Mouse (Mus musculus): ENCODE measurements around the gene Mrpl55. TPM values are rescaled to one million over a fixed set of nuclear protein-coding genes. Genes with fewer than 3 reads are reported as not detected.
"Not testable (repeated sequence)": the region's sequence is repeated elsewhere in the genome, so short reads cannot be mapped to it uniquely, and the experiment has no call there.

The Mrpl55 gene
- total and polyA plus RNA-seq, 2 experiments: 25.1 to 37.7 TPM

GRCm38 (mm10) chr11:59210020-59210419 is 7.7 kb downstream of the Mrpl55 start:
- no peak overlapping the region for H3K4me3 ChIP-seq (ENCODE audit: insufficient read depth, low read depth, low read length)
- no peak for DNase-seq (ENCODE audit: extremely low read depth, low read depth, low spot score)
- peaks cover 18% of the 10 kb centered on the region for H3K4me1 ChIP-seq (ENCODE audit: control insufficient read depth, insufficient read depth, low read length)
- TF ChIP-seq CTCF (IDR thresholded peaks at IDR 0.05; ENCODE audit: low read depth, low read length) (no peak), POLR2A (IDR thresholded peaks at IDR 0.05; ENCODE audit: extremely low read depth, insufficient read depth, low read length) (no peak)
- no peak overlapping the region for H3K9ac ChIP-seq (ENCODE audit: low read depth, low read length)
- peaks cover 19% of the 10 kb centered on the region; the same call in 1 of the 2 replicates for H3K79me2 ChIP-seq (ENCODE audit: control insufficient read depth, insufficient read depth, low read length)
- H3K36me3 ChIP-seq (ENCODE audit: control insufficient read depth, insufficient read depth, low read length): peaks cover 30% of the 10 kb centered on the region
- 69% methylated on average over 4 of the region's 4 CpGs for WGBS
- H3K27ac ChIP-seq (replicated peaks; ENCODE audit: insufficient read depth, low read depth, low read length): no peak overlapping the region
- H3K27me3 ChIP-seq (ENCODE audit: control insufficient read depth, insufficient read depth, low read length): no peaks in the 10 kb centered on the region

DNA sequence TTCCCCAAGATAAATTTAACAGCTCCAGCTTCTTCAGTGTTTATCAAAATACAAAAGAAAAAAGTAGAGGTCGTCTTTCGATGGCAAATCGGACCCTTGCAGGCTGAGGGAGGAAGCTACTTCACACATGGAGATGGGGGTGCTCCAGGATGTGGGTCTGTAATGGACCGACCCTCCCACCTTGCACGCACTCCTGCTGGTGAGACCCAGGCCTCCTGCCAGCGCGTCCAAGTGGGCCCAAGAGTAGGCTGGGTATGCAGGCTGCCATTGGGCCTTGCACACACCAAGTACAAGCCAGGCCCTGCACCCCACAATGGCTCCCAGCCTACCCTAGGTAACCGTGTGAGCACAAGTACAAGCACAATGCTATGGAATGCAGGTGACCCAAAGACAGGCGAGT is 9.3 kb downstream of the Mrpl55 start:
- not testable (repeated sequence) for H3K27me3 ChIP-seq (ENCODE audit: control insufficient read depth, insufficient read depth, low read length); H3K4me3 ChIP-seq (ENCODE audit: insufficient read depth, low read depth, low read length); H3K9ac ChIP-seq (ENCODE audit: low read depth, low read length); H3K27ac ChIP-seq (replicated peaks; ENCODE audit: insufficient read depth, low read depth, low read length); DNase-seq (ENCODE audit: extremely low read depth, low read depth, low spot score)
- H3K79me2 ChIP-seq (ENCODE audit: control insufficient read depth, insufficient read depth, low read length): peaks cover 30% of the 10 kb centered on the region
- peaks cover 27% of the 10 kb centered on the region for H3K4me1 ChIP-seq (ENCODE audit: control insufficient read depth, insufficient read depth, low read length)
- peaks cover 23% of the 10 kb centered on the region for H3K36me3 ChIP-seq (ENCODE audit: control insufficient read depth, insufficient read depth, low read length)
- WGBS: 90% methylated on average over 9 of the region's 9 CpGs

DNA sequence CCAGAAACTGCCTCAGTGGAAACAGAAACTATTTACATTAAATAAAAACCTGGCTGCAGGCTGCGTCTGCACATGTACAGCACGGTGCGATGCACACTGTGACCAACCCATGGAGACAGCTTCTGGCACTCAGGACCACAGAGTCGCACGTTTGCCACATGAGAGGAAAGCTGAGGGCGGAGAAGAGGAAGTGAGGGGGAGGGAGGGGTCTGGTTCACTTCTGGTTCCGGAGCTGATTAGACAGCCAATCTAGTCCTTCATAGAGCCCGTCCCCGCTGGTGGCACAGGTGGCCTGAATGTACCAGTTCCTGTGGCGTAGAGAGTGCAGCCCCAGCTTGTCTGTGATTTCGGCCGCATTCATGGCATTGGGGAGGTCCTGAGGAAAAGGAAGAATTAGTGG is 10.0 kb downstream of the Mrpl55 start:
- not testable (repeated sequence) for DNase-seq (ENCODE audit: extremely low read depth, low read depth, low spot score); H3K4me3 ChIP-seq (ENCODE audit: insufficient read depth, low read depth, low read length); H3K27ac ChIP-seq (replicated peaks; ENCODE audit: insufficient read depth, low read depth, low read length); H3K9ac ChIP-seq (ENCODE audit: low read depth, low read length); H3K27me3 ChIP-seq (ENCODE audit: control insufficient read depth, insufficient read depth, low read length)
- 69% methylated on average over 12 of the region's 12 CpGs for WGBS
- Histone ChIP-seq H3K4me1 (ENCODE audit: control insufficient read depth, insufficient read depth, low read length) (peaks cover 31% of the 10 kb centered on the region), H3K79me2 (ENCODE audit: control insufficient read depth, insufficient read depth, low read length) (peaks cover 36% of the 10 kb centered on the region), H3K36me3 (ENCODE audit: control insufficient read depth, insufficient read depth, low read length) (peaks cover 23% of the 10 kb centered on the region)

DNA sequence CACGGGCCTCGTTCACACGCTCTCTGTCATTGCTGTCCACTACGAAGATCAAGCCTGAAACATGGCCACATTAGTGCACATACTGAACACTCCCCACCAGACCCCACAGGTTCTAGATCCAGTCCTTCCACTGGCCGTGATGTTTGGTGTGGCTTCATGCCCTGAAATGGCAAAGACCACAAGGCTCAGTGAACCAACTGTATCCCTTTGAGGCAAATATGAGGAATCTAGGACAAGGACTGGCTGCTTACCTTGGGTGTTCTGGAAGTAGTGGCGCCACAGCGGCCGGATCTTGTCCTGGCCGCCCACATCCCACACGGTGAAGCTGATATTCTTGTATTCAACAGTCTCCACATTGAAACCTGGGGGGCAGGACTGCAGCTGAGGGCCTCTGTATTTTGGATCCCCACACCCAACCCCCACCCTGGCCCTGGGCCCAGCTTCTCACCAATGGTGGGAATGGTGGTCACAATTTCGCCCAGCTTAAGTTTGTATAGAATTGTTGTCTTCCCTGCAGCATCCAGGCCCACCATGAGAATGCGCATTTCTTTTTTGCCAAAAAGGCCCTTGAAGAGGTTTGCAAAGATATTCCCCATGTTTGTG is 10.7 kb downstream of the Mrpl55 start:
- Histone ChIP-seq H3K27ac (replicated peaks; ENCODE audit: insufficient read depth, low read depth, low read length) (no peak overlapping the region), H3K79me2 (ENCODE audit: control insufficient read depth, insufficient read depth, low read length) (peaks cover 43% of the 10 kb centered on the region), H3K4me3 (ENCODE audit: insufficient read depth, low read depth, low read length) (no peak overlapping the region), H3K36me3 (ENCODE audit: control insufficient read depth, insufficient read depth, low read length) (peaks cover 23% of the 10 kb centered on the region), H3K27me3 (ENCODE audit: control insufficient read depth, insufficient read depth, low read length) (no peaks in the 10 kb centered on the region), H3K4me1 (ENCODE audit: control insufficient read depth, insufficient read depth, low read length) (peaks cover 32% of the 10 kb centered on the region), H3K9ac (ENCODE audit: low read depth, low read length) (no peak overlapping the region)
- no peak for DNase-seq (ENCODE audit: extremely low read depth, low read depth, low spot score)
- TF ChIP-seq CTCF (IDR thresholded peaks at IDR 0.05; ENCODE audit: low read depth, low read length): no peak
- TF ChIP-seq POLR2A (IDR thresholded peaks at IDR 0.05; ENCODE audit: extremely low read depth, insufficient read depth, low read length): no peak
- WGBS: 78% methylated on average over 12 of the region's 12 CpGs

- Histone ChIP-seq H3K27me3 (ENCODE audit: control insufficient read depth, insufficient read depth, low read length) (no peaks in the 10 kb centered on the region), H3K36me3 (ENCODE audit: control insufficient read depth, insufficient read depth, low read length) (peaks cover 13% of the 10 kb centered on the region; the same call in 1 of the 2 replicates), H3K4me3 (ENCODE audit: insufficient read depth, low read depth, low read length) (no peak overlapping the region), H3K79me2 (ENCODE audit: control insufficient read depth, insufficient read depth, low read length) (peaks cover 75% of the 10 kb centered on the region), H3K4me1 (ENCODE audit: control insufficient read depth, insufficient read depth, low read length) (peaks cover 50% of the 10 kb centered on the region), H3K27ac (replicated peaks; ENCODE audit: insufficient read depth, low read depth, low read length) (no peak overlapping the region), H3K9ac (ENCODE audit: low read depth, low read length) (no peak overlapping the region)
- TF ChIP-seq POLR2A (IDR thresholded peaks at IDR 0.05; ENCODE audit: extremely low read depth, insufficient read depth, low read length) (no peak), CTCF (IDR thresholded peaks at IDR 0.05; ENCODE audit: low read depth, low read length) (no peak)
- no peak for DNase-seq (ENCODE audit: extremely low read depth, low read depth, low spot score)
- WGBS: 73% methylated on average over 3 of the region's 3 CpGs
Observed at GRCm38 (mm10) chr11:59216955-59217354, 14.7 kb downstream of the Mrpl55 start.

DNA sequence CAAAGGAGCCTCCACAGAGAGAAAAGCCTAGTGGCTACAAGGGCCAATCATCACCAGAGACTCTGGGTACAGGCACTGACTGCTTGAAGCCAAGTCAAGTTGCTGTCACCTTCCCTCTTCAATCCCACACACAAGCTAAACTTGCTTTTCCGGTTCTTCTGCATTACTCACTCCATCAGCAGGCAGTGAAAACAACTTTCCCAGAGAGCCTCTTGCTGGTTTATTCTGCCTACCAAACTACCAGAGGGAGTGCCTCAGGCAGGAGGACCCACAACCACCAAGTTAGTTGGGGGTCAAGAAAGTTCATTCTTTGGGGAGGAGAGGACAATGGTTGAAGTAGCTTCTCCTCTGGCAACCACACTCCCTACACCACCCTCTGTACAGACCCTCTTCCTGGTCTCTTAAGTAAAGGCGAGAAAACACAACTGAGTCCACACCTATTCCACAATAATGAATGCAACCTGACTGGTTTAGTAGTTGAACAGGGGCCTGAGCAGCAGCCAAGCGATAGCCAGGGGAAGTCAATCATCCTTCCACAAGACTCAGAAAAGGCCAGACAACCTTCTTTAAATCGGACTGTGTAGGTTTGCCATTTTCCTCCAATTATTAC is 16.2 kb downstream of the Mrpl55 start:
- no peak for DNase-seq (ENCODE audit: extremely low read depth, low read depth, low spot score)
- Histone ChIP-seq H3K27ac (replicated peaks; ENCODE audit: insufficient read depth, low read depth, low read length) (no peak overlapping the region), H3K4me3 (ENCODE audit: insufficient read depth, low read depth, low read length) (no peak overlapping the region), H3K79me2 (ENCODE audit: control insufficient read depth, insufficient read depth, low read length) (peaks cover 74% of the 10 kb centered on the region), H3K27me3 (ENCODE audit: control insufficient read depth, insufficient read depth, low read length) (no peaks in the 10 kb centered on the region), H3K4me1 (ENCODE audit: control insufficient read depth, insufficient read depth, low read length) (peaks cover 47% of the 10 kb centered on the region), H3K9ac (ENCODE audit: low read depth, low read length) (no peak overlapping the region), H3K36me3 (ENCODE audit: control insufficient read depth, insufficient read depth, low read length) (peaks cover 11% of the 10 kb centered on the region; the same call in 1 of the 2 replicates)
- WGBS: 78% methylated on average over 4 of the region's 4 CpGs
- no peak for TF ChIP-seq CTCF (IDR thresholded peaks at IDR 0.05; ENCODE audit: low read depth, low read length)
- no peak for TF ChIP-seq POLR2A (IDR thresholded peaks at IDR 0.05; ENCODE audit: extremely low read depth, insufficient read depth, low read length)

Measured in liver, adult 2 months (tissue).